Mouse (Mus musculus): ENCODE measurements at regions not wholly inside any gene's neighbourhood (a gene's known extent, or its start where the extent isn't known, plus 50 kb on each side); places are given as distances from the start of the nearest gene placed in this dataset.

- TF ChIP-seq GATA1 (IDR thresholded peaks at IDR 0.05; ENCODE audit: borderline replicate concordance, low read length): no peak
- no peak for TF ChIP-seq FLI1 (IDR thresholded peaks at IDR 0.05; ENCODE audit: low read length)
- Histone ChIP-seq H3K36me3 (replicated peaks; ENCODE audit: low read length) (no peaks in the 10 kb centered on the region), H3K4me3 (replicated peaks) (no peak overlapping the region), H3K4me1 (no peaks in the 10 kb centered on the region), H3K27me3 (replicated peaks) (peaks cover 6% of the 10 kb centered on the region), H3K9me3 (peaks cover 4% of the 10 kb centered on the region)
Observed at GRCm38 (mm10) chr15:97620261-97620660, 85.4 kb downstream of the Rpap3 start.

DNA sequence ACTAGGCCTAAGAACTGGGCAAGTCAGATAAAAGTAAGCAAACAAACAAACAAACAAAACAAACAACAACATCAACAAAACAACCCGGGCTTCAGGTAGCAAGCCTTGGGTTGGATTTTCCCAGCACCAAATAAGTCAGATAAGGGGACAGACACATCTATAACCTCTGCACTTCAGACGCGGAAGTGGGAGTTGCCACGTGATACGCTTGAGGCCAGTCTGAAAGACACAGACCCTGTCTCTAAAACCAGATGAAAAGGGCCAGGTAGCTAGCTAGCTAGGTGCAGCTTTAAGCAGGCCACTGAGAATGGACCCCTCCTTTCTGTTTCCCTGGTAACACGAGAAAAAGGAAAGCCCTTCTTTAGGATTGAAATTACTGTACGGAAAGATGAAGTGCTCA lies 85.9 kb downstream of the Rpap3 start:
- peaks cover 6% of the 10 kb centered on the region for H3K27me3 ChIP-seq (replicated peaks)
- peaks cover 4% of the 10 kb centered on the region for H3K9me3 ChIP-seq
- no peak for TF ChIP-seq GATA1 (IDR thresholded peaks at IDR 0.05; ENCODE audit: borderline replicate concordance, low read length)
- no peak for TF ChIP-seq FLI1 (IDR thresholded peaks at IDR 0.05; ENCODE audit: low read length)
- no peak overlapping the region for H3K4me3 ChIP-seq (replicated peaks)
- no peaks in the 10 kb centered on the region for H3K4me1 ChIP-seq
- H3K36me3 ChIP-seq (replicated peaks; ENCODE audit: low read length): no peaks in the 10 kb centered on the region

DNA sequence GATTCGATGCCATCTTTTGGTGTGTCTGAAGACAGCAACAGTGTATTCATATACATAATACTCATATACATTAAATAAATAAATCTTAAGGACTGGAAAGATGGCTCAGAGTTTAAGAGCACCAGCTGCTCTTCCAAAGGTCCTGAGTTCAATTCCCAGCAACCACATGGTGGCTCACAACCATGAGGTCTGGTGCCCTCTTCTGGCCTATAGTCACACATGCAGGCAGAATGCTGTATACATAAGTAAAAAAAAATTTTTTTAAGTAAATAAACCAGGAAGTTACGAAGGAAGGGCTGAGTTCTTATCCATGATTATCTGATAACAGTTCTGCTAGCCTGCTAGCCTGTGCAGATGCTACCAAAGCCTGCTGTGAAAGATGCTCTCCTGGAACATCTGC lies 93.3 kb downstream of the Rpap3 start:
- peaks cover 4% of the 10 kb centered on the region for H3K9me3 ChIP-seq
- TF ChIP-seq FLI1 (IDR thresholded peaks at IDR 0.05; ENCODE audit: low read length): no peak
- TF ChIP-seq GATA1 (IDR thresholded peaks at IDR 0.05; ENCODE audit: borderline replicate concordance, low read length): no peak

DNA sequence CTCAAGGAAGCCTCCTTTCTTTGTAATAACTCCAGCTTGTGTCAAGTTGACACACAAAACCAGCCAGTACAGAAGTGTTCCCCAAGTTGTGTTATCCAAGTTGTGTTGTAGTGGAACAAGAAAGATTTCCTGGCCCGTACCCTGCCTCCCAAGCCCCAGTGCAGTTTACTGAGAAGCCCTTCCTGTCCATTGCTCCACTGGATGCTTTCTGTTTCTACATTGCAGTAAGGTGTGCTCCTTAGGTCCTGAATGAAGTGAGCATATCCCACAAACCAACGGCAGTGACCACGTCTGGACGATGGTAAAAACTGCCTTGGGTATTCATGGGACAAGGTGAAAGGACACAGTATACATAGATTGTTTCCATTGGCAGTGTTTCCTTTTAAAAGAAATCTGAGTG lies 94.9 kb downstream of the Rpap3 start:
- no peaks in the 10 kb centered on the region for H3K4me1 ChIP-seq
- peaks cover 4% of the 10 kb centered on the region for H3K9me3 ChIP-seq
- H3K4me3 ChIP-seq (replicated peaks): no peak overlapping the region
- TF ChIP-seq FLI1 (IDR thresholded peaks at IDR 0.05; ENCODE audit: low read length): no peak
- TF ChIP-seq GATA1 (IDR thresholded peaks at IDR 0.05; ENCODE audit: borderline replicate concordance, low read length): no peak
- no peaks in the 10 kb centered on the region for H3K36me3 ChIP-seq (replicated peaks; ENCODE audit: low read length)
- H3K27me3 ChIP-seq (replicated peaks): peaks cover 19% of the 10 kb centered on the region

More for the DNA sequence above, 93.3 kb downstream of the Rpap3 start:
- Histone ChIP-seq H3K36me3 (replicated peaks; ENCODE audit: low read length) (no peaks in the 10 kb centered on the region), H3K27me3 (replicated peaks) (peaks cover 7% of the 10 kb centered on the region), H3K4me3 (replicated peaks) (no peak overlapping the region), H3K4me1 (no peaks in the 10 kb centered on the region)

- Histone ChIP-seq H3K9me3 (peaks cover 4% of the 10 kb centered on the region), H3K36me3 (replicated peaks; ENCODE audit: low read length) (no peaks in the 10 kb centered on the region), H3K27me3 (replicated peaks) (peaks cover 26% of the 10 kb centered on the region), H3K4me1 (no peaks in the 10 kb centered on the region), H3K4me3 (replicated peaks) (no peak overlapping the region)
- TF ChIP-seq GATA1 (IDR thresholded peaks at IDR 0.05; ENCODE audit: borderline replicate concordance, low read length): no peak
- no peak for TF ChIP-seq FLI1 (IDR thresholded peaks at IDR 0.05; ENCODE audit: low read length)
Observed at GRCm38 (mm10) chr15:97609496-97609895, 96.1 kb downstream of the Rpap3 start.

DNA sequence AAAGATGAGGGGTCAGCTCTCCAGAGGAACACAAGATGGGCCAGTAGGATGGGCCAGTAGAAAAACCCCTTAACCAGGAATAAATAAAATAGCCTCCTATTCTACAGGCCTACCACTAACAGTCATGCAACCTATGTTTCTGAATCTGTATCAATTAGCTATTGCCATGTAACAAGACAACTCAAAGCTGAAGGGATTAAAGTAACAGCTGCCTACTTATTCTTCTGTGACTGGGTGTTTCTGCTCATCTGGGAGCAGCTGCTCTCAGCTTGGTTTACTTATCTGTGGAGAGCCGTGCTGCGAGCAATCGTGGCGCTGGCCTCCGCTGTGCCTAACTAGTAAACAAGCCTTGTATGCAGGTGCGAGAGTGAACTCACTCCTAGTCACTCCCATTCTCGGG lies 97.0 kb downstream of the Rpap3 start:
- Histone ChIP-seq H3K4me1 (no peaks in the 10 kb centered on the region), H3K27me3 (replicated peaks) (peaks cover 26% of the 10 kb centered on the region), H3K36me3 (replicated peaks; ENCODE audit: low read length) (no peaks in the 10 kb centered on the region), H3K9me3 (peaks cover 4% of the 10 kb centered on the region), H3K4me3 (replicated peaks) (no peak overlapping the region)
- TF ChIP-seq GATA1 (IDR thresholded peaks at IDR 0.05; ENCODE audit: borderline replicate concordance, low read length) (no peak), FLI1 (IDR thresholded peaks at IDR 0.05; ENCODE audit: low read length) (no peak)

DNA sequence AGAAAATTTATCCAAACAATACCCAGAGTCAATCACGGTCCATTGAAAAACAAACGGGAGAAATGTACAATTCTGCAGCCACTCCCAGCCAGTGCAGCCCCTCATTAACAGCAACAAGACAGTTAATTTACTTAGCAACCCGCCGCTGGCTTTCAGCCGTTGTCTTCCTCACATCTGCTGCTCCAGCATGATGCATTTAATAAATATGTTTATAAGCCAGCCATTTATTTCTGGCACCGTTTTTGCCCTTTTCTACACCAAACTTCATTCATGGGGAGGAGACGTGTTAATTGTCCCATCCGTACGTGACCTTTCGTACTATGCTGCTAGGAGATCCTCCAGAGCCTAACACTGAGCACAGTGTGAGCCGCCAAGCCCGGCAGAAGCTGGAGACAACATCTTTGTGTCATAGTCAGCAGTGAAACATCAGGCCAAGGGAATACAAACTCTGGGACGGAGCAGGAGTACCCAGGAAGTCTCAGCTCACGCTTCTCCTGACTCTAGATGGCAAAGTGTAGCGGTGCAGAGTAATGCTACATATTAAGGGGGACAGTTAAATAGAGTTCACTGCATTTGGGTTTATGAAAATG lies 97.9 kb downstream of the Rpap3 start:
- no peaks in the 10 kb centered on the region for H3K4me1 ChIP-seq
- H3K36me3 ChIP-seq (replicated peaks; ENCODE audit: low read length): no peaks in the 10 kb centered on the region
- H3K4me3 ChIP-seq (replicated peaks): no peak overlapping the region
- TF ChIP-seq FLI1 (IDR thresholded peaks at IDR 0.05; ENCODE audit: low read length) (no peak), GATA1 (IDR thresholded peaks at IDR 0.05; ENCODE audit: borderline replicate concordance, low read length) (no peak)
- H3K27me3 ChIP-seq (replicated peaks): peaks cover 30% of the 10 kb centered on the region
- H3K9me3 ChIP-seq: peaks cover 4% of the 10 kb centered on the region

- no peak for TF ChIP-seq GATA1 (IDR thresholded peaks at IDR 0.05; ENCODE audit: borderline replicate concordance, low read length)
- no peak for TF ChIP-seq FLI1 (IDR thresholded peaks at IDR 0.05; ENCODE audit: low read length)
- Histone ChIP-seq H3K9me3 (peaks cover 4% of the 10 kb centered on the region), H3K4me1 (no peaks in the 10 kb centered on the region), H3K36me3 (replicated peaks; ENCODE audit: low read length) (no peaks in the 10 kb centered on the region), H3K27me3 (replicated peaks) (peaks cover 33% of the 10 kb centered on the region), H3K4me3 (replicated peaks) (no peak overlapping the region)
Observed at GRCm38 (mm10) chr15:97606630-97607381, 98.8 kb downstream of the Rpap3 start.

GRCm38 (mm10) chr15:97606232-97606629 lies 99.4 kb downstream of the Rpap3 start:
- Histone ChIP-seq H3K36me3 (replicated peaks; ENCODE audit: low read length) (no peaks in the 10 kb centered on the region), H3K27me3 (replicated peaks) (peaks cover 33% of the 10 kb centered on the region), H3K9me3 (peaks cover 4% of the 10 kb centered on the region), H3K4me3 (replicated peaks) (no peak overlapping the region), H3K4me1 (no peaks in the 10 kb centered on the region)
- TF ChIP-seq GATA1 (IDR thresholded peaks at IDR 0.05; ENCODE audit: borderline replicate concordance, low read length): no peak
- no peak for TF ChIP-seq FLI1 (IDR thresholded peaks at IDR 0.05; ENCODE audit: low read length)

- Histone ChIP-seq H3K27me3 (replicated peaks) (peaks cover 33% of the 10 kb centered on the region), H3K9me3 (peaks cover 4% of the 10 kb centered on the region), H3K4me1 (no peaks in the 10 kb centered on the region), H3K36me3 (replicated peaks; ENCODE audit: low read length) (no peaks in the 10 kb centered on the region), H3K4me3 (replicated peaks) (no peak overlapping the region)
- TF ChIP-seq FLI1 (IDR thresholded peaks at IDR 0.05; ENCODE audit: low read length) (no peak), GATA1 (IDR thresholded peaks at IDR 0.05; ENCODE audit: borderline replicate concordance, low read length) (no peak)
Observed at GRCm38 (mm10) chr15:97605791-97606190, 99.8 kb downstream of the Rpap3 start.

Data from megakaryocyte, embryonic 14.5 days (primary cell).